Mouse (Mus musculus) kidney, embryonic 14.5 days (tissue): ENCODE data around the gene Slc9a6. TPM values are rescaled to one million over a fixed set of nuclear protein-coding genes. Genes with fewer than 3 reads are reported as not detected.

Source experiments
- ATAC-seq: fragments of 200-750 bp; cut with Nextera tagmentation; 2 replicates; pipeline ENCODE4 v1.8.0; 2017; ENCODE audit warnings: moderate number of reproducible peaks, mild to moderate bottlenecking, moderate TSS enrichment, moderate library complexity; ENCODE audit not compliant: low FRiP score, low TSS enrichment
- H3K27ac ChIP-seq: fragments of 300-500 bp; sonication (generic); 2 replicates; pipeline ENCODE4 v1.5.1; 2014; ENCODE audit warnings: low read depth, mild to moderate bottlenecking, low read length, moderate library complexity, mixed read lengths
- H3K27me3 ChIP-seq: fragments of 300-500 bp; sonication (generic); 2 replicates; pipeline ENCODE4 v1.6.1; 2014; ENCODE audit warnings: mild to moderate bottlenecking, low read length; ENCODE audit not compliant: control insufficient read depth, insufficient read depth
- H3K36me3 ChIP-seq: fragments of 300-500 bp; sonication (generic); 2 replicates; pipeline ENCODE4 v1.6.1; 2014; ENCODE audit warnings: low read length, mixed read lengths; ENCODE audit not compliant: control insufficient read depth, insufficient read depth
- H3K4me1 ChIP-seq: fragments of 300-500 bp; sonication (generic); 2 replicates; pipeline ENCODE4 v1.6.1; 2014; ENCODE audit warnings: low read length, mixed read lengths; ENCODE audit not compliant: control insufficient read depth, insufficient read depth
- H3K4me2 ChIP-seq: fragments of 300-500 bp; sonication (generic); replicated peaks from 2 replicates; pipeline ENCODE4 v1.6.1; 2014; ENCODE audit warnings: low read depth, mild to moderate bottlenecking, low read length
- H3K4me3 ChIP-seq: fragments of 300-500 bp; sonication (generic); 2 replicates; pipeline ENCODE4 v1.5.1; 2014; ENCODE audit warnings: mild to moderate bottlenecking, low read length
- H3K9ac ChIP-seq: fragments of 300-500 bp; sonication (generic); 2 replicates; pipeline ENCODE4 v1.6.1; 2014; ENCODE audit warnings: low read depth, mild to moderate bottlenecking, low read length, moderate library complexity
- H3K9me3 ChIP-seq: fragments of 300-500 bp; sonication (generic); 2 replicates; pipeline ENCODE4 v1.6.1; 2016; ENCODE audit warnings: low read length; ENCODE audit not compliant: control insufficient read depth
- WGBS: fragments of 180-500 bp; shearing (Covaris S2); extraction: QIAGEN DNeasy Blood & Tissue Kit; methylation state at CpG from one replicate; pipeline ENCODE4 v1.1.7; 2014; 5-methylcytosine and 5-hydroxymethylcytosine counted together
- polyA plus RNA-seq: library from polyadenylated mRNA; unstranded; fragments of >200 nt; fragmentation: Nextera tagmentation; extraction: Ambion mirVana; gene quantifications from 2 replicates; pipeline ENCODE4 v1.2.1, GENCODE M21; 2014

The Slc9a6 gene
- polyA plus RNA-seq, 1 experiment from 2014 or later: 7.3 TPM

GRCm38 (mm10) chrX:56677736-56678135, 68.2 kb downstream of the Slc9a6 start:
- H3K4me3 ChIP-seq: no peak overlapping the region
- no peak overlapping the region for H3K9ac ChIP-seq
- no peak for ATAC-seq
- H3K4me2 ChIP-seq: no peak overlapping the region
- H3K9me3 ChIP-seq: no peaks in the 10 kb centered on the region
- WGBS: 80% methylated on average over 6 of the region's 6 CpGs
- H3K36me3 ChIP-seq: no peaks in the 10 kb centered on the region
- no peaks in the 10 kb centered on the region for H3K4me1 ChIP-seq
- no peak overlapping the region for H3K27ac ChIP-seq
- no peaks in the 10 kb centered on the region for H3K27me3 ChIP-seq

DNA sequence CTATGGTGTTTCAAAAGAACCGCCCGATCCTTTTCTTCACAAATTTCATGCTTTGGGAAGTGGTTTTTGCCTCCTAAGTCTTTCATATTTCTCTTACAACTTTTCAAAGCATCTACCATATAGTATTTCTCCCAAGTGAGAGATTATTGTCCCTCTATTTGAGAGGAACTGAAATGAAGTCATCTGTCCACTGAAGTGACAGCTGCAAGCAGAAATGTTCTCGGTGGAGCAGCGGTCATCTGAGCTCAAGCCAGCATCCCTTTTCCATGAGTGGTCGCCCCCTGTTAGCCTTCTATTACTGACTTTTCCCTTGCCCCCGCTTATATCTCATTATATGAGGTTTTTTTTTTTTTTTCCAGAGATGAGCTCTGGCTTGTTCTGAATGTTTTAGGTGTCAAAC, 69.5 kb downstream of the Slc9a6 start:
- no peak overlapping the region for H3K9ac ChIP-seq
- no peak overlapping the region for H3K4me2 ChIP-seq
- H3K9me3 ChIP-seq: no peaks in the 10 kb centered on the region
- no peak for ATAC-seq
- no peaks in the 10 kb centered on the region for H3K36me3 ChIP-seq
- no peak overlapping the region for H3K4me3 ChIP-seq
- 74% methylated on average over 6 of the region's 6 CpGs for WGBS
- H3K4me1 ChIP-seq: no peaks in the 10 kb centered on the region
- H3K27me3 ChIP-seq: no peaks in the 10 kb centered on the region
- H3K27ac ChIP-seq: no peak overlapping the region

DNA sequence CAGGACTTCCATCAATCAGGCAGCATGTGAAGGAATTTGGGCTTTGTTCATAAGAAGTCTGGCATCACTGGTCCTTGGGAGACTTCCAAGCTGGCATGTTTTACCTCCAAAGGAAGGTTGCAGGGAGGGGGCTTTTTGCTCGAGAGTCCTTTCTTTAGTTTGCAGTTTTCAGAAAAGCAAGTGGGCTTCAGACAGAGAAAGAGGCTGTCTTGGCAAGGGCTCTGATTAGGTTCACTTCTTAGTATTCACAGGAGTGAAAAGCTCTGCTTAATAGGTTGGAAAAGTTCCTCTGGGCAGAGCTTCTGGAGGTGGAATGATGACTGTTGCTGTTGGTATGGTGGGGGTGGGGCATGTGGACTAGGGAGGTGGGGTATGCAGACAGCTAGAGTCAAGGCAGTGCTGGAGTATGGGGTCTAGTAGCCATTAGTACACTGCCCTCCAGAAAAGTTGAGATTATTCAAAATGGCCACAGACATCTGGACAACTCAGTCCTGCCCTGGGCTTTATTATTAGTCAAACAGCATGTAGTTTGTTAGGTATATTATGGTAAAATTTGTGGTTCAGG, 72.7 kb downstream of the Slc9a6 start:
- 88% methylated on average over 1 of the region's 1 CpGs for WGBS
- H3K4me1 ChIP-seq: no peaks in the 10 kb centered on the region
- no peak for ATAC-seq
- no peak overlapping the region for H3K4me3 ChIP-seq
- no peaks in the 10 kb centered on the region for H3K9me3 ChIP-seq
- H3K9ac ChIP-seq: no peak overlapping the region
- no peak overlapping the region for H3K4me2 ChIP-seq
- no peaks in the 10 kb centered on the region for H3K27me3 ChIP-seq
- no peaks in the 10 kb centered on the region for H3K36me3 ChIP-seq
- no peak overlapping the region for H3K27ac ChIP-seq

DNA sequence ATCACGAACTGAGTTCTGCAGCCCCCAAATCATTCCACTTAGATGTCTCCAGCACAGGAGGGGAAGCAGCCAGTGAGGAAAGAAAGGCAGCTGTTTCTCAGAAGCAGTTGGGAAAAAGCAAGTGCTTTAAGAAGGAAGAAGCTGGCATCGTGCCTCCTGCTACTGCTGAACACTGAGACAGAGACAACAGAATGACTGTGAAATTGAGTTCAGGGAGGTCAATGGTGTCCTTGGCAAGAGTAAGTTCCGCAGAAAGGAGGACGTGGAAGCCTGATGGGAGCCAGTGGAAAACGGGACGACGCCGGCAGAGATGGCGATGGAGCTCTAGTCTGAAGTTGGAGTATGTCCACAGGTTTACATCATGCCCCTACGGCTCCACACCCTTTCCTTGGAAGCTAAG, 74.0 kb downstream of the Slc9a6 start:
- Histone ChIP-seq H3K9ac (no peak overlapping the region), H3K27me3 (no peaks in the 10 kb centered on the region), H3K4me3 (no peak overlapping the region), H3K4me1 (no peaks in the 10 kb centered on the region), H3K4me2 (no peak overlapping the region), H3K36me3 (no peaks in the 10 kb centered on the region), H3K9me3 (no peaks in the 10 kb centered on the region), H3K27ac (no peak overlapping the region)
- 88% methylated on average over 10 of the region's 10 CpGs for WGBS
- ATAC-seq: no peak

DNA sequence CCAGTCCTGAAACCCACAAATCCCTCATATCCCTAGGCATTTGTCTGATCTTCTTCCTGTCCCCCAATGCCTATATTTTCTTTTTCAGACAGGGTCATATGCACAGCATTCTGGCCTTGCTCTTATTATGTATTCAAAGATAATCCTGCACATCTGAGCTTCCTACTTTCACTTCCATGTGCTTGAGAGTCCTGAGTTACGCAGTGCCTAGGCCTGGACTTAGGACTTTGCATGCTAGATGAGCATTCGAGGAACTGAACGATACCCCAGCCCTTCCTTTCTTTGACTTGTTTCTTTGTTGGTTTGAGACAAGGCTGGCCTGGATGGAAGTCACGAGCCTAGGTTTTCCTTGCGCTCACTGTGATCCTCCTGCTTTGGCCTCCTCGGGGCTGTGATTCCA, 83.0 kb downstream of the Slc9a6 start:
- Histone ChIP-seq H3K27me3 (no peaks in the 10 kb centered on the region), H3K4me2 (no peak overlapping the region), H3K4me1 (no peaks in the 10 kb centered on the region), H3K27ac (no peak overlapping the region), H3K4me3 (no peak overlapping the region), H3K36me3 (no peaks in the 10 kb centered on the region), H3K9me3 (no peaks in the 10 kb centered on the region), H3K9ac (no peak overlapping the region)
- no peak for ATAC-seq
- 91% methylated on average over 6 of the region's 6 CpGs for WGBS

DNA sequence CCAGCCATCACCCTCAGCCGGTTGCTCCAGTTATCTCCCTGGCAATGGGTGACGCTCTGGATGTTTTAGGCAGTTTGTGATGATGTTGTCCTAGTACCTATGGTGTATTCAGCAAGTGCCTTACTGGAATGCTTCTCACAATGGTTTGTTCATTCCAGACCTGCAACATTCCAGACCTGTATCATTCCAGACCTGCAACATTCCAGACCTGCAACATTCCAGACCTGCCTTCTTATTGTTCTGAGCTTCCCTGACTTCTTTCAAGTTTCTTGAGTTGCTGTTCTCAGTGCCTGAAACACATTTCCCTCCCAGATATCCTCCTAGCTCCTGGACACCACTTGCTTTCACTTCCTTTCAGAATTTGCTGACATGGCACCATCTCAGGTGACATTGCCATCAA, 85.0 kb downstream of the Slc9a6 start:
- Histone ChIP-seq H3K9me3 (no peaks in the 10 kb centered on the region), H3K4me2 (no peak overlapping the region), H3K9ac (no peak overlapping the region), H3K27me3 (no peaks in the 10 kb centered on the region), H3K4me3 (no peak overlapping the region), H3K4me1 (no peaks in the 10 kb centered on the region), H3K36me3 (no peaks in the 10 kb centered on the region), H3K27ac (no peak overlapping the region)
- WGBS: 86% methylated on average over 2 of the region's 2 CpGs
- no peak for ATAC-seq

- 56% methylated on average over 6 of the region's 6 CpGs for WGBS
- no peak overlapping the region for H3K4me3 ChIP-seq
- no peak overlapping the region for H3K9ac ChIP-seq
- peaks cover 6% of the 10 kb centered on the region; the same call in 1 of the 2 replicates for H3K27me3 ChIP-seq
- H3K9me3 ChIP-seq: no peaks in the 10 kb centered on the region
- no peaks in the 10 kb centered on the region for H3K36me3 ChIP-seq
- no peak for ATAC-seq
- no peak overlapping the region for H3K27ac ChIP-seq
- H3K4me2 ChIP-seq: no peak overlapping the region
- no peaks in the 10 kb centered on the region for H3K4me1 ChIP-seq
Measured at GRCm38 (mm10) chrX:56697199-56697780, 87.7 kb downstream of the Slc9a6 start.

DNA sequence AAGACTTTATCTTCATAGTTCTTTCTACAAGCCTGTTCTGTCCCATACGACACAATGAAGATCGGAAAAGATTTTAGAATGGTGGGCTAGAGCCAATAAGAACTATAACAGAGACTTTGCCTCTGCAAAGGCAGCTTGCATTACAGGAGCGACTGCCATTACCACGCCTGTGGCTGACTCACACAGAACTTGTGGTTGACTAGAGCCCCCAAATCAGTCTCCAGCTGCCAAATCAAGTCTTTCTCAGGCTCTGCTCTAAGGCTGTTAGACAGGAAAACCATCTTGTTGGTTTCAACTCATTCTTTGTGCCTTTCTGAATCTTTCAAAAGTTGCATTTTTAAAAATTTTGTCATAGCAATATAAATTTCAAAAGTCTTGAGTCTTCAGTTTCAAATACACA, 88.3 kb downstream of the Slc9a6 start:
- no peaks in the 10 kb centered on the region for H3K4me1 ChIP-seq
- H3K27ac ChIP-seq: no peak overlapping the region
- peaks cover 6% of the 10 kb centered on the region; the same call in 1 of the 2 replicates for H3K27me3 ChIP-seq
- ATAC-seq: no peak
- no peak overlapping the region for H3K4me2 ChIP-seq
- no peaks in the 10 kb centered on the region for H3K36me3 ChIP-seq
- no peak overlapping the region for H3K4me3 ChIP-seq
- H3K9ac ChIP-seq: no peak overlapping the region
- 66% methylated on average over 4 of the region's 4 CpGs for WGBS
- H3K9me3 ChIP-seq: no peaks in the 10 kb centered on the region

DNA sequence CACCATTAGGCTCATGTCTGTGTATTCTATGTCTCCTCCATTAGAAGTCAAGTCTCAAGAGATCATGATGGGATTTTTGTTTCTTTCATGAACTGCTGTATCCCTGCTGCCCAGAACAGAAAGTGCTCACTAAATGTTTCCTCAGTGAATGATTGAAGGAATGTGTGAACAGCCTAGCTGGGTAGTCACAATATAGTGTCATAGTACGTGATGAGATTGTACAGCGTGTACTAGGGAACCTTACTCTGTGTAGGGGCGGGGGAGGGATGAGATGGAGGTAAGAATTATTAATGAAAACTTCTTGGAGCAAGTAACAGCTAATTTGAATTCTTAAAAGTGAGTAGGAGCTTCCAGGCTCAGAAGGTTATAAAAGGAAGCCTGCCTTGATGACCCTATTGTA, 91.7 kb downstream of the Slc9a6 start:
- no peak for ATAC-seq
- Histone ChIP-seq H3K4me2 (no peak overlapping the region), H3K4me3 (no peak overlapping the region), H3K36me3 (no peaks in the 10 kb centered on the region), H3K9ac (no peak overlapping the region), H3K27me3 (peaks cover 6% of the 10 kb centered on the region; the same call in 1 of the 2 replicates), H3K4me1 (no peaks in the 10 kb centered on the region), H3K27ac (no peak overlapping the region), H3K9me3 (no peaks in the 10 kb centered on the region)
- WGBS: 54% methylated on average over 3 of the region's 3 CpGs
